Mouse (Mus musculus) gastrocnemius, postnatal 4 days (tissue): ENCODE data around the gene Gm28729. TPM values are rescaled to one million over a fixed set of nuclear protein-coding genes. Genes with fewer than 3 reads are reported as not detected.
"Not testable (repeated sequence)": the region's sequence is repeated elsewhere in the genome, so short reads cannot be mapped to it uniquely, and the experiment has no call there.

Source experiments
- DNase-seq, 2 experiments: peaks; one replicate each; pipeline ENCODE4 v3.0.0; 2021 to 2022; ENCODE audit warnings: low spot score in 2 of 2, mixed read lengths in 2 of 2
- long read RNA-seq, 2 experiments: library from polyadenylated mRNA; stranded (forward); transcript quantifications; one replicate each; pipeline ENCODE4 v2.0.0; 2021
- total RNA-seq, 2 experiments: library from RNA; stranded (reverse); gene quantifications; 2 replicates each; pipeline ENCODE4 v1.2.3; 2021

Gene Gm28729
- 1 to 10 TPM in 1 of 2 experiments, under 1 TPM in 1; 0.66 to 1.0 TPM for total RNA-seq
- long read RNA-seq, experiment 1 = 0 reads
- long read RNA-seq, experiment 2 = 0 reads

- no peak for DNase-seq
These were observed at the start of gene Gm28729 for GRCm38 (mm10) chr9:96524972-96525506. Gm28729 (minus strand) TSS chr9:96525264.

GRCm38 (mm10) chr9:96573252-96573651, 48.2 kb upstream of the Gm28729 start:
- DNase-seq = no peak

- no peak for DNase-seq
These were observed 47.7 kb upstream of the Gm28729 start for GRCm38 (mm10) chr9:96572754-96573153.

GRCm38 (mm10) chr9:96566470-96566996, 41.5 kb upstream of the Gm28729 start:
- no peak for DNase-seq

- DNase-seq = no peak
These were observed 38.4 kb upstream of the Gm28729 start for GRCm38 (mm10) chr9:96563501-96563900.

- no peak for DNase-seq
These were observed 34.1 kb upstream of the Gm28729 start for GRCm38 (mm10) chr9:96559148-96559547.

GRCm38 (mm10) chr9:96558594-96558993, 33.5 kb upstream of the Gm28729 start:
- DNase-seq = no peak

GRCm38 (mm10) chr9:96554095-96554494, 29.0 kb upstream of the Gm28729 start:
- DNase-seq = no peak

- no peak for DNase-seq
These were observed 20.3 kb upstream of the Gm28729 start for GRCm38 (mm10) chr9:96545410-96545809.

- peak in 1 of 2 experiments; percentile 65 for DNase-seq
These were observed 18.9 kb upstream of the Gm28729 start for GRCm38 (mm10) chr9:96543643-96544640.

GRCm38 (mm10) chr9:96538916-96539315, 13.9 kb upstream of the Gm28729 start:
- peak in 1 of 2 experiments; percentile 38 for DNase-seq

- no peak for DNase-seq
These were observed 12.5 kb upstream of the Gm28729 start for GRCm38 (mm10) chr9:96537615-96537919.

GRCm38 (mm10) chr9:96536895-96537614, 12.0 kb upstream of the Gm28729 start:
- DNase-seq = peak in 1 of 2 experiments; percentile 68

GRCm38 (mm10) chr9:96536093-96536492, 11.0 kb upstream of the Gm28729 start:
- not testable (repeated sequence) for DNase-seq

- no peak for DNase-seq
These were observed 10.4 kb upstream of the Gm28729 start for GRCm38 (mm10) chr9:96535431-96535830.

- no peak for DNase-seq
These were observed 9.2 kb upstream of the Gm28729 start for GRCm38 (mm10) chr9:96534256-96534655.

- no peak for DNase-seq
These were observed 8.4 kb upstream of the Gm28729 start for GRCm38 (mm10) chr9:96533476-96533875.

GRCm38 (mm10) chr9:96532531-96532930, 7.5 kb upstream of the Gm28729 start:
- no peak for DNase-seq

- DNase-seq = peak in 1 of 2 experiments; percentile 39
These were observed 5.6 kb upstream of the Gm28729 start for GRCm38 (mm10) chr9:96530674-96531081.

GRCm38 (mm10) chr9:96529961-96530673, 5.1 kb upstream of the Gm28729 start:
- DNase-seq = no peak

GRCm38 (mm10) chr9:96526011-96526410, 947 bp upstream of the Gm28729 start:
- no peak for DNase-seq
